Mouse (Mus musculus): ENCODE results near the gene Wnt10a.

DNA sequence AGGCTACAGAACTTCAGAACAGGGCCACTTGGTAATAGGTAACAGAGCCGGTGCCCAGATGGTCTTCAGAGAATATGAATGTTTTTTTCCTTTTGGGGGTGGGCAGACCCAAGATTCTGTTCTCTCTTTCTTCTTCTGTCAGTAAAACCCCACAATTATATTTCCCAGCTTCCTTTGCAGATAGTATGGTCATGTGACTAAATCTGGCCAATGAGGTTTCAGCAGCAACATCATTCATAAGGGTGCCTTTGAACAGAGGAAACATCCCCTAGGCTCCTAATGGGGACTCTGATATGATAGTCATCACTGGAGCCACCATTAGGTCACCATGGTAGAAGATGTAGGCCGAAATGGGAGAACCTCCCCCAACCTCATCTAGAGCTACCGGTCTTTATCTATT is 38.5 kb upstream of the Wnt10a start:
- no peak for TF ChIP-seq CTCF (IDR thresholded peaks at IDR 0.05; ENCODE audit: low read depth)
- no peak for TF ChIP-seq EP300 (optimal IDR thresholded peaks at IDR 0.05)

Data from stomach, postnatal 0 days (tissue).